Mouse (Mus musculus) v-Abl transformed pro-B cells (cell line): ENCODE results near the gene Dram1.

Source experiments
- in situ Hi-C, 2 experiments: fragments of 400-800 bp; cut with MboI; formaldehyde crosslinking; loops; one replicate each; pipeline ENCODE4 v1.15.1; 2025; ENCODE audit not compliant: unreplicated experiment in 2 of 2

The Dram1 gene

GRCm38 (mm10) chr10:88391495-88391894 is 12.6 kb upstream of the Dram1 start:
- in situ Hi-C loops, result loop anchor here (25.0 kb wide), 3 partner anchors 429 to 1246 kb away; no protein-coding TSS in a partner anchor

GRCm38 (mm10) chr10:88390096-88390790 is 11.4 kb upstream of the Dram1 start:
- in situ Hi-C loops, result loop anchor here (25.0 kb wide), 3 partner anchors 428 to 1247 kb away; no protein-coding TSS in a partner anchor

- in situ Hi-C loops, result loop anchor here (25.0 kb wide), 3 partner anchors 427 to 1248 kb away; no protein-coding TSS in a partner anchor
Observed at GRCm38 (mm10) chr10:88389576-88389975, 10.7 kb upstream of the Dram1 start.

- in situ Hi-C loops, result loop anchor here (25.0 kb wide), 3 partner anchors 424 to 1251 kb away; no protein-coding TSS in a partner anchor
Observed at GRCm38 (mm10) chr10:88386251-88386650, 7.4 kb upstream of the Dram1 start.

GRCm38 (mm10) chr10:88385758-88386157 is 6.9 kb upstream of the Dram1 start:
- in situ Hi-C loops, result loop anchor here (25.0 kb wide), 3 partner anchors 423 to 1252 kb away; no protein-coding TSS in a partner anchor

GRCm38 (mm10) chr10:88385290-88385689 is 6.4 kb upstream of the Dram1 start:
- in situ Hi-C loops, result loop anchor here (25.0 kb wide), 3 partner anchors 423 to 1252 kb away; no protein-coding TSS in a partner anchor

GRCm38 (mm10) chr10:88384081-88384480 is 5.2 kb upstream of the Dram1 start:
- in situ Hi-C loops, result loop anchor here (5.0 to 25.0 kb wide), 5 partner anchors 43 to 1253 kb away; no protein-coding TSS in a partner anchor

- in situ Hi-C loops, result loop anchor here (5.0 to 25.0 kb wide), 5 partner anchors 44 to 1254 kb away; no protein-coding TSS in a partner anchor
Observed at GRCm38 (mm10) chr10:88383479-88383878, 4.6 kb upstream of the Dram1 start.

- in situ Hi-C loops, result loop anchor here (5.0 to 25.0 kb wide), 5 partner anchors 45 to 1255 kb away; no protein-coding TSS in a partner anchor
Observed at GRCm38 (mm10) chr10:88382009-88382408, 3.1 kb upstream of the Dram1 start.

- in situ Hi-C loops, result loop anchor here (5.0 to 25.0 kb wide), 5 partner anchors 46 to 1256 kb away; no protein-coding TSS in a partner anchor
Observed at GRCm38 (mm10) chr10:88381286-88381685, 2.4 kb upstream of the Dram1 start.

- in situ Hi-C loops, result loop anchor here (5.0 to 25.0 kb wide), 5 partner anchors 47 to 1257 kb away; no protein-coding TSS in a partner anchor
Observed at GRCm38 (mm10) chr10:88380430-88381060, 1.7 kb upstream of the Dram1 start.

GRCm38 (mm10) chr10:88380002-88380401 is 1.1 kb upstream of the Dram1 start:
- in situ Hi-C loops, result loop anchor here (5.0 to 25.0 kb wide), 5 partner anchors 47 to 1257 kb away; no protein-coding TSS in a partner anchor

GRCm38 (mm10) chr10:88377666-88378065 is 1.2 kb downstream of the Dram1 start:
- in situ Hi-C loops, result loop anchor here (5.0 to 25.0 kb wide), 8 partner anchors 50 to 1260 kb away; no protein-coding TSS in a partner anchor

- in situ Hi-C loops, result loop anchor here (5.0 to 25.0 kb wide), 8 partner anchors 51 to 1261 kb away; no protein-coding TSS in a partner anchor
Observed at GRCm38 (mm10) chr10:88376770-88377169, 2.1 kb downstream of the Dram1 start.

- in situ Hi-C loops, result loop anchor here (5.0 to 25.0 kb wide), 9 partner anchors 52 to 1262 kb away; no protein-coding TSS in a partner anchor
Observed at GRCm38 (mm10) chr10:88374984-88375383, 3.9 kb downstream of the Dram1 start.

- in situ Hi-C loops, result loop anchor here in 1 of 2 experiments (25.0 kb wide), 1 partner anchor 839 kb away; no protein-coding TSS in a partner anchor
Observed at GRCm38 (mm10) chr10:88372945-88373344, 5.9 kb downstream of the Dram1 start.

GRCm38 (mm10) chr10:88372436-88372835 is 6.4 kb downstream of the Dram1 start:
- in situ Hi-C loops, result loop anchor here in 1 of 2 experiments (25.0 kb wide), 1 partner anchor 840 kb away; no protein-coding TSS in a partner anchor

- in situ Hi-C loops, result loop anchor here in 1 of 2 experiments (25.0 kb wide), 1 partner anchor 841 kb away; no protein-coding TSS in a partner anchor
Observed at GRCm38 (mm10) chr10:88371793-88372192, 7.1 kb downstream of the Dram1 start.

- in situ Hi-C loops, result loop anchor here in 1 of 2 experiments (25.0 kb wide), 1 partner anchor 843 kb away; no protein-coding TSS in a partner anchor
Observed at GRCm38 (mm10) chr10:88369233-88369632, 9.6 kb downstream of the Dram1 start.

GRCm38 (mm10) chr10:88364221-88364620 is 14.7 kb downstream of the Dram1 start:
- in situ Hi-C loops, result loop anchor here in 1 of 2 experiments (25.0 kb wide), 1 partner anchor 848 kb away; no protein-coding TSS in a partner anchor
